Mouse (Mus musculus) testis, adult 2 months (tissue): ENCODE data around the gene Dirc2. TPM values are rescaled to one million over a fixed set of nuclear protein-coding genes. Genes with fewer than 3 reads are reported as not detected.

ENCODE experiments used
- H3K27ac ChIP-seq: fragments of 200-500 bp; 2 replicates; pipeline ENCODE4 v1.5.1; 2012; ENCODE audit warnings: low read depth, low read length; ENCODE audit not compliant: control insufficient read depth, insufficient read depth
- H3K27me3 ChIP-seq: fragments of 200-500 bp; 2 replicates; pipeline ENCODE4 v1.6.1; 2012; ENCODE audit warnings: mild to moderate bottlenecking, low read length, moderate library complexity; ENCODE audit not compliant: control insufficient read depth, insufficient read depth
- H3K36me3 ChIP-seq: fragments of 200-500 bp; 2 replicates; pipeline ENCODE4 v1.6.1; 2012; ENCODE audit warnings: mild to moderate bottlenecking, low read length; ENCODE audit not compliant: control insufficient read depth, insufficient read depth
- H3K4me1 ChIP-seq: fragments of 200-500 bp; 2 replicates; pipeline ENCODE4 v1.6.1; 2012; ENCODE audit warnings: low read length; ENCODE audit not compliant: control insufficient read depth, insufficient read depth
- H3K4me3 ChIP-seq: fragments of 200-500 bp; 2 replicates; pipeline ENCODE4 v1.5.1; 2012; ENCODE audit warnings: low read depth, mild to moderate bottlenecking, low read length, moderate library complexity, mixed read lengths; ENCODE audit not compliant: control insufficient read depth
- CTCF ChIP-seq: fragments of 200-500 bp; IDR thresholded peaks from 2 replicates; pipeline ENCODE4 v1.5.1; 2012; ENCODE audit warnings: low read depth, mild to moderate bottlenecking, inconsistent platforms, low read length, moderate library complexity; ENCODE audit not compliant: control insufficient read depth, insufficient read depth, insufficient replicate concordance
- POLR2A ChIP-seq: fragments of 200-500 bp; IDR thresholded peaks from 2 replicates; pipeline ENCODE4 v1.6.1; 2012; ENCODE audit warnings: low read depth, mild to moderate bottlenecking, inconsistent platforms, low read length, moderate library complexity; ENCODE audit not compliant: control insufficient read depth
- polyA plus RNA-seq: library from polyadenylated mRNA; depleted of rRNA; stranded (reverse); fragments of >200 nt; gene quantifications from 2 replicates; pipeline ENCODE4 v1.2.3, GENCODE M21; 2012

Dirc2 gene
- polyA plus RNA-seq, 1 experiment, result 3.5 TPM

DNA sequence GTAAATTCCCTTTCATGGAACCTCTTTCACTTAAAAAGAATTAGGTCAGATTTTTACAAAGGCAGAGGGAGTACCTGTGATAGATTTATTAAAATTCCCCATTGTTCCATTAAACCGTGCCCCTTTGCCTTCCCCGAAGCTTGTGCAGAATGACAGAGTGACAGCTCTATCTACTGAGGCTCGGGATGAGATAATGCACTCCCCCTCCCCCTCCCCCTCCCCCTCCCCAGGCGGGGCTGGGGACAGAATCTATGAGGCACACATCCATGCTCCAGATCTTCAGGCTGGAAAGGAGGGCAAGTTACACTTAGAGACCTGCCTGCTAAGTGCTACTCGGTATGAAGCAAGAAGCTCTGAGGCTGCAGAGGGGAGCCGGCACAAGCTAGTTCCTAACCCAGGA is 53.8 kb downstream of the Dirc2 start:
- H3K4me1 ChIP-seq, result no peaks in the 10 kb centered on the region
- TF ChIP-seq CTCF, result no peak
- TF ChIP-seq POLR2A, result no peak

DNA sequence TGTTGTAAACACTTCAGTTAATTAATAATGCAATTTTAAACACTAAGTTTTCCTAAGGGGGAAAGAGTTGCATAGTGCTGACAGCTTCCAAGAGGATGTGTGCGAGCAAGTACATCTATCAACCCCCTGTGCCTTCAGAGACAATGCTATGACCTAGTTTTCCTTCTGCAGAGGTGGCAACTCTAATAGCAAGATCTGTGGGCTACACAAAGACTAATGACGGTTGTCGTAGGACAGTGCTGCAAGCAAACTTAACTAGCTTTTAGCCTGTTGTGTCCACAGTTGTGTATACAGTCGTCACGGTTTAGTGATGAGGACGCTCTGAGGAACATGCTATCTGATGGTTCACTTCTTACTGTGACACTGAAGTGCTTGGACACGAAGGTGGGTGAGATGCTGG is 54.5 kb downstream of the Dirc2 start:
- Histone ChIP-seq H3K4me1 (no peaks in the 10 kb centered on the region), H3K4me3 (no peak overlapping the region), H3K27ac (no peak overlapping the region), H3K27me3 (no peaks in the 10 kb centered on the region), H3K36me3 (no peaks in the 10 kb centered on the region; the same call in 1 of the 2 replicates)
- TF ChIP-seq POLR2A (no peak), CTCF (no peak)

More for the DNA sequence above, 53.8 kb downstream of the Dirc2 start:
- Histone ChIP-seq H3K27ac (no peak overlapping the region), H3K4me3 (no peak overlapping the region), H3K36me3 (no peaks in the 10 kb centered on the region; the same call in 1 of the 2 replicates), H3K27me3 (no peaks in the 10 kb centered on the region)

DNA sequence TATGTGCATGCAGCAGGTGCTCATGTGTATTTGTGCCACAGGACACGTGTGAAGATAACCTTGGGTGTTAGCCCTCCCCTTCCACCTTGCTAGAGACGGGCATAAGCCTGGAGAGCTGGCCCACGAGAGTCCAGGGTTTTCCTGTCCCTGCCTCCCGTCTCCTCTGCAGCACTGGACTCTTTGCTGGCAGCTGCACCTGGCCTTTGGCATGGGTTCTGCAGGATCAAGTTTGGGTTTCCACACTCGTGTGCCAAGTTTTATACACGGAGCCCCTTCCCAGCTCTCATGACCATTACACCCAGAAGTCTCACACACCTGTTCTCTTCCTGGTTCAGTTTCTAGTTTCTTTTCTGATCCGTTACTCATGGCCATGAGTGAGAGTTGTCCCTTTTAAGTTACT is 55.5 kb downstream of the Dirc2 start:
- Histone ChIP-seq H3K4me1 (no peaks in the 10 kb centered on the region), H3K27me3 (no peaks in the 10 kb centered on the region), H3K27ac (no peak overlapping the region), H3K4me3 (no peak overlapping the region), H3K36me3 (no peaks in the 10 kb centered on the region)
- TF ChIP-seq POLR2A (no peak), CTCF (no peak)

DNA sequence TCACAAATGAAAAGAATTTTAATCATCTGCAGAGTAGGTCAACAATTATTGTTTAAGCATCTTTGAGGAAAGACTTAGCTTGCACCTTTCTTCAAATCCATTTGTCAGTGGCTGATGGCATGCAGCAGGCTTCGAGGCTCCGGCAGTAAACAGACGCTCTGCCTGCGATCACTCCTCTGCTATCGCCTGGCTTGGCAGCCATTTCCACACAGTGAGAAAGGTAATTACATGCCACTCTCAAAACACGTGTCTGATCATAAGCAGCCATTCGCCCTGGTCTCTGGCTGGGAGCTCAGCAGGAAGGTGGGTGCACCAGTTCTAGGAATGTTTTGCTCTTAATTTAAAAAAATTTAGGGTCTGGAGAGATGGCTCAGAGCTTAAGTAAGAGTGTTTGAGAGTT is 58.2 kb downstream of the Dirc2 start:
- Histone ChIP-seq H3K27ac (no peak overlapping the region), H3K36me3 (no peaks in the 10 kb centered on the region), H3K4me3 (no peak overlapping the region), H3K4me1 (no peaks in the 10 kb centered on the region), H3K27me3 (no peaks in the 10 kb centered on the region)
- TF ChIP-seq CTCF, result no peak
- no peak for TF ChIP-seq POLR2A

DNA sequence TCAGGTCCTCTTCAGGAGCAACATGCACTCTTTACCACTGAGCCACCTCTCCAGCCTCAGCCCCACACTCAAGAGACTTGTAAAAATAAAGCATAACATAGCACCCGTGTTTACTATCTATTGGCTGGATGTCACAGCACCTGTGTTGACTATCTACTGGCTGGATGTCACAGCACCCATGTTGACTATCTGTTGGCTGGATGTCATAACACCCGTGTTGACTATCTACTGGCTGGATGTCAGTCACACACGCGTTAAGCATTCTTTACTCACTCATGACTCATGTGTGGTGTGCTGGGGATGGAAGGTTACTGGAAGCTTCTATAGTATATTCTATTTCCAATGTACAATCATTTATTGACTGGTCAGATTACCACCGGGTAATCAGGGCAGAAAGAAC is 62.2 kb downstream of the Dirc2 start:
- Histone ChIP-seq H3K27ac (no peak overlapping the region), H3K4me3 (no peak overlapping the region), H3K36me3 (no peaks in the 10 kb centered on the region), H3K4me1 (no peaks in the 10 kb centered on the region), H3K27me3 (no peaks in the 10 kb centered on the region)
- TF ChIP-seq CTCF (no peak), POLR2A (no peak)

DNA sequence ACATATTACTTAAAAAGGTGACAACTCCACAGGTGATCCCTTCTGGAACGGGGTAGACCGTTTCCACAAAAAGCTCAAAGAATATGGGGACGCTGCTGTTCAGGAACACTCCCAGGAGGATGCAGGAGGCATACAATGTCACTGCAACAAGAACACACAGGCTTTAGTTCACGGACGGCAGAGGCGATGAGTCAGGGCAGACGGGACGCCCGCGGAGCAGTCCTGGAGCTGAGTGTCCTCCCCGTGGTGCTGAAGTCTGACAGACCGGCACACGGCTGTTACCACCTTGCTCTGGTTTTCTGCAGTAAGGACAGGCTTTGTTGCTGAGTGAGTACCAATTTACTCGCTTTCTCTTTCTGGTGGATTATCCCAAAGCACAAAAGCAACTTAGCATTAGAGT is 64.4 kb downstream of the Dirc2 start:
- Histone ChIP-seq H3K36me3 (no peaks in the 10 kb centered on the region), H3K4me3 (no peak overlapping the region), H3K4me1 (no peaks in the 10 kb centered on the region), H3K27ac (no peak overlapping the region), H3K27me3 (no peaks in the 10 kb centered on the region)
- TF ChIP-seq POLR2A (no peak), CTCF (no peak)

DNA sequence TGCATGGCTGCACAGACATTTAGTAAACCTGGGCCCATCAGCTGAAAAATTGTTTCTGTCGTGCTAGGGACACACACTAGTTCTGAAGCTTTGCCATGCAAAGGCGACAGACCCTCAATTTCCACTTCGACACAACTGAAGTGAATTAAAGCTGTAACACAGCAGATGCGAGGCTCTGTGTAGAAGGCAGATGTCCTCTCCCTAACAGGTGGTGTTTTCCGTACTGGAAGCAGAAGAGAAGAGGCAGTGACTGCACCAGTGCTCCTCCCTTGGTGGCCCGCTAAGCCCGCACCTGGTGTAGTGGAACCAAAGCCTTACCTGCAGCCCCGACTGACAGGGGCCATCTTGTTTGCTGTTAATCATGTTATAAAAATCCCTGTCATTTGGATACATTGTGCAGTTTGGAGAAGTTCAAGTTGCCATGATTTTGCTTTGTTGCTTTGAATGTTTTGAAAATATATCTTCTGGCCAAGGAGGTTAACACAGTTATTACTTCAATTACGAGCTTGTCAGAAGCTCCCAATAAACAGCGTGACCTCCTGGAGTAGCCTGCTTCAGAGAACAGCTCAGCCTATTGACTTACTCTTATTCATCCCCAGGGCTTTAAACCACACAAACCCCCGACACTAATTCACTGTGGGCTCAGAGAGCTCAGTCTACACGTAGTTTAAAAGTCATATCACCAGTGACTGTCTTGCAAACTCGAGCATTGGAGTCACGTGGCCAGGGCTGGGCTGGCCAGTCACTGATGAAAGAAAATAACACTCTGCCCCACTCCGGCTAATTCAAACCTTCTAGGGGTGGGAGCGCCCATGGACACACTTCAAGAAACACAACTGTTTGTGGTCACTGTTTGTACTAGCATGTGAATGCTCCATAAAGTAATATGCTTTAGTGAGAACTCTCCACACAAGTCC is 65.1 kb downstream of the Dirc2 start:
- Histone ChIP-seq H3K27ac (no peak overlapping the region), H3K36me3 (no peaks in the 10 kb centered on the region), H3K4me3 (no peak overlapping the region), H3K4me1 (no peaks in the 10 kb centered on the region), H3K27me3 (no peaks in the 10 kb centered on the region)
- TF ChIP-seq CTCF (no peak), POLR2A (no peak)
